Mouse (Mus musculus): ENCODE measurements at regions not wholly inside any gene's neighbourhood (a gene's known extent, or its start where the extent isn't known, plus 50 kb on each side); places are given as distances from the start of the nearest gene placed in this dataset.
A peak's percentile ranks its signal among the peaks of the same experiment; 100 is the strongest.

DNA sequence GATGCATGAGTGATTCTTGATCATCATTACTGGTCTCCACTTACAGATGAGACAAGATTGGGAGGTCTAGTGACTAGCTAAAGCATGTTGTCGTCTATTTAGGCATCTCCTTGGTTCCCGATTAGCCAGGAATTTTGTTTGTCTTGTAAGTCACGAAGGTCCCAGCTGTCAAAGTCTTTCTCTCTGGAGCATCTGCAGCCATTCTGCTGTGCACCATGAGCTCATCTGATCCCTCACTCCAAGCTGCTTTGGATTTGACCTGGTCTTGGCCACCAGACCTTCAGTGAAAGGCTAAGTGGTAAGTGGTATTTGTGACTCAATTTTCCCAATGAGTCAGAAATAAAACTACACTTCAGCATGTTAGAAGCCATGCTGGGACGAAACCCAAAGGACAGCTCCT is 53.3 kb upstream of the Creb5 start:
- Histone ChIP-seq H3K27ac (ENCODE audit: low read depth, low read length) (no peak overlapping the region), H3K27me3 (ENCODE audit: control insufficient read depth, insufficient read depth, low read length) (no peaks in the 10 kb centered on the region), H3K4me3 (ENCODE audit: low read depth, low read length) (no peak overlapping the region), H3K9me3 (ENCODE audit: control insufficient read depth, low read length) (no peaks in the 10 kb centered on the region), H3K9ac (ENCODE audit: low read length) (no peak overlapping the region), H3K36me3 (ENCODE audit: control insufficient read depth, insufficient read depth, low read length) (no peaks in the 10 kb centered on the region), H3K4me1 (ENCODE audit: control insufficient read depth, insufficient read depth, low read length) (no peaks in the 10 kb centered on the region), H3K4me2 (no peak overlapping the region)
- peak; percentile 53 for DNase-seq (ENCODE audit: low spot score, missing footprints)
- ATAC-seq (ENCODE audit: low FRiP score): no peak
- 62% methylated on average over 4 of the region's 4 CpGs for WGBS

DNA sequence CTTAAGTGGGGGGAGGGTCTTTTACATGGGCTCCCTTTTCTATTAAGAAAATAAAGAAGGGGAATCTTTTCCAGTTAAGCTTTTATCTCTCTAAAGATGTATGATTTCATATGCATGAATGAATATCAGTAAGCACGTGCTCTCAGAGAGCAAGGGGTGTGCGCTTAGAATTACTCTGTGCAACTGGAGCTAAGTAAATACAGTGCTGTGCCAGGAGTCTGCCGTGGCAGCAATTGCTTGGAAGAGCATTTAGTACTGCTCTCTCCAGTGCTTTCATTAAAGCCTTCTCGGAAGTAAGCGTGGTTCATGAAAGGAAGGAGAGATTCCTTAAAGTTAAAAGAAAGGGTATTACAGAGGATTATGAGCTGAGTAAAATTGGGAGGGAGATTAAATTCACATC is 54.5 kb upstream of the Creb5 start:
- Histone ChIP-seq H3K4me1 (ENCODE audit: control insufficient read depth, insufficient read depth, low read length) (no peaks in the 10 kb centered on the region), H3K27me3 (ENCODE audit: control insufficient read depth, insufficient read depth, low read length) (no peaks in the 10 kb centered on the region), H3K27ac (ENCODE audit: low read depth, low read length) (no peak overlapping the region), H3K36me3 (ENCODE audit: control insufficient read depth, insufficient read depth, low read length) (no peaks in the 10 kb centered on the region), H3K4me2 (no peak overlapping the region), H3K9ac (ENCODE audit: low read length) (no peak overlapping the region), H3K4me3 (ENCODE audit: low read depth, low read length) (no peak overlapping the region), H3K9me3 (ENCODE audit: control insufficient read depth, low read length) (no peaks in the 10 kb centered on the region)
- ATAC-seq (ENCODE audit: low FRiP score) (no peak), DNase-seq (ENCODE audit: low spot score, missing footprints) (peak; percentile 37)
- WGBS: 48% methylated on average over 5 of the region's 5 CpGs

DNA sequence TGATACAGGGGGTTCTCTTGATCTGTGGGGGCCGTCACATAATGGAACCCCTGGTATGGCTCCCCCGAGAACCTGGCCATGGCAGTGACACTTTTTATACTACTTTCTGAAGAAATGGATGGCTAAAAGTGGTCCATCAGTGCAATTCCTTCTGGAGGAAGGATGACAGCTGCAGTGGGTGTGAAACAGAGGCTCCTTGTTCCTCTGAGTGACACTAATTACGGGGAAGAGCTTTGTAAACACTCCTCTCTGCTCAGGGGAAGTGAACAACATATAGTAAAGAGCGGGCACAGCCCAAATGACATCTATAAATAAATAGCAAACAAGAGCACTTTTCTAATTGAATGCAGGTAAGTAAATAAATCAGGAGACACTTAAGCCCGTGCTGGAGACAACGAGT is 57.7 kb upstream of the Creb5 start:
- Histone ChIP-seq H3K36me3 (ENCODE audit: control insufficient read depth, insufficient read depth, low read length) (no peaks in the 10 kb centered on the region), H3K4me2 (no peak overlapping the region), H3K4me3 (ENCODE audit: low read depth, low read length) (no peak overlapping the region), H3K27me3 (ENCODE audit: control insufficient read depth, insufficient read depth, low read length) (no peaks in the 10 kb centered on the region), H3K27ac (ENCODE audit: low read depth, low read length) (no peak overlapping the region), H3K4me1 (ENCODE audit: control insufficient read depth, insufficient read depth, low read length) (no peaks in the 10 kb centered on the region), H3K9ac (ENCODE audit: low read length) (no peak overlapping the region), H3K9me3 (ENCODE audit: control insufficient read depth, low read length) (no peaks in the 10 kb centered on the region)
- DNase-seq (ENCODE audit: low spot score, missing footprints): no peak
- no peak for ATAC-seq (ENCODE audit: low FRiP score)
- WGBS: 74% methylated on average over 6 of the region's 6 CpGs

DNA sequence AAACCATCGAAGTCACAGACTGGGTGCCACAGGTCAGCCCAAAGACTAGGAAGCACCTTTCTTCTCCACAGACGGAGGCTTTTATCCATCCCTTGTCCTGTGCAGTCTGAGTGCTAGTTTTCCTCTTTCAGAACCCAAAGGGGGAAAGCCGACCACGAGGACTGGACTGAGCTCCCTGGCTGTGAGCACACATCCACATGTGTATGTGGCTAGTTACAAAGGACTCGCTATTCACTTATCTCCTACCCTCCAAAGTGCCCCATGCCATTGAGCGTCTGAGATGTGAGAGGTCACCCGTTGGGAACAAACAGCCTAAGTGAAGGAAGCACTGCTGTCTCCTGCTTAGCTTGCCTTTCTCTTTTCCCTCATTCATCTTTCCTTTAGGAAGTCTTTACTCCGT is 65.0 kb upstream of the Creb5 start:
- Histone ChIP-seq H3K9ac (ENCODE audit: low read length) (no peak overlapping the region), H3K36me3 (ENCODE audit: control insufficient read depth, insufficient read depth, low read length) (no peaks in the 10 kb centered on the region), H3K4me2 (no peak overlapping the region), H3K4me3 (ENCODE audit: low read depth, low read length) (no peak overlapping the region), H3K27me3 (ENCODE audit: control insufficient read depth, insufficient read depth, low read length) (no peaks in the 10 kb centered on the region), H3K4me1 (ENCODE audit: control insufficient read depth, insufficient read depth, low read length) (peaks cover 12% of the 10 kb centered on the region), H3K27ac (ENCODE audit: low read depth, low read length) (no peak overlapping the region), H3K9me3 (ENCODE audit: control insufficient read depth, low read length) (no peaks in the 10 kb centered on the region)
- ATAC-seq (ENCODE audit: low FRiP score) (peak; percentile 35; the same call in 1 of the 2 replicates), DNase-seq (ENCODE audit: low spot score, missing footprints) (peak; percentile 85)
- 43% methylated on average over 8 of the region's 8 CpGs for WGBS

DNA sequence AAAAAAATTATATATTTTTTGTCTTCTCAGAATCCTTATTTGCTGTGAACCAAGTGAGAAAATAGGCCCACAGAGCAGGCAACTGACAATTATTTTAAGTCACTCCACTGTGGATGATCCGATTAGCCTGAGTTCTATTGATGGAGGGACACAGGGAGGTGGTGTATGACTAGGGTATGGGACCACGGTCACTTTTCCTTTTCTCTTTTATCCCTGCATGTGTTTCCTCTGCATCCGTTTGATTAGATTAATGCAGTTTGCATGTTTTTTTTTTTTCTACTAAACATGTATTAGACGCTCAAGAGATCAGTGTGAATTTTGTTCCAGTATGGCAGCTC is 65.4 kb upstream of the Creb5 start:
- Histone ChIP-seq H3K9ac (ENCODE audit: low read length) (no peak overlapping the region), H3K4me3 (ENCODE audit: low read depth, low read length) (no peak overlapping the region), H3K9me3 (ENCODE audit: control insufficient read depth, low read length) (no peaks in the 10 kb centered on the region), H3K4me1 (ENCODE audit: control insufficient read depth, insufficient read depth, low read length) (peaks cover 12% of the 10 kb centered on the region), H3K36me3 (ENCODE audit: control insufficient read depth, insufficient read depth, low read length) (no peaks in the 10 kb centered on the region), H3K27me3 (ENCODE audit: control insufficient read depth, insufficient read depth, low read length) (no peaks in the 10 kb centered on the region), H3K27ac (ENCODE audit: low read depth, low read length) (no peak overlapping the region), H3K4me2 (no peak overlapping the region; the same call in 1 of the 2 replicates)
- ATAC-seq (ENCODE audit: low FRiP score) (peak; percentile 62; the same call in 1 of the 2 replicates), DNase-seq (ENCODE audit: low spot score, missing footprints) (no peak)
- 32% methylated on average over 4 of the region's 4 CpGs for WGBS

DNA sequence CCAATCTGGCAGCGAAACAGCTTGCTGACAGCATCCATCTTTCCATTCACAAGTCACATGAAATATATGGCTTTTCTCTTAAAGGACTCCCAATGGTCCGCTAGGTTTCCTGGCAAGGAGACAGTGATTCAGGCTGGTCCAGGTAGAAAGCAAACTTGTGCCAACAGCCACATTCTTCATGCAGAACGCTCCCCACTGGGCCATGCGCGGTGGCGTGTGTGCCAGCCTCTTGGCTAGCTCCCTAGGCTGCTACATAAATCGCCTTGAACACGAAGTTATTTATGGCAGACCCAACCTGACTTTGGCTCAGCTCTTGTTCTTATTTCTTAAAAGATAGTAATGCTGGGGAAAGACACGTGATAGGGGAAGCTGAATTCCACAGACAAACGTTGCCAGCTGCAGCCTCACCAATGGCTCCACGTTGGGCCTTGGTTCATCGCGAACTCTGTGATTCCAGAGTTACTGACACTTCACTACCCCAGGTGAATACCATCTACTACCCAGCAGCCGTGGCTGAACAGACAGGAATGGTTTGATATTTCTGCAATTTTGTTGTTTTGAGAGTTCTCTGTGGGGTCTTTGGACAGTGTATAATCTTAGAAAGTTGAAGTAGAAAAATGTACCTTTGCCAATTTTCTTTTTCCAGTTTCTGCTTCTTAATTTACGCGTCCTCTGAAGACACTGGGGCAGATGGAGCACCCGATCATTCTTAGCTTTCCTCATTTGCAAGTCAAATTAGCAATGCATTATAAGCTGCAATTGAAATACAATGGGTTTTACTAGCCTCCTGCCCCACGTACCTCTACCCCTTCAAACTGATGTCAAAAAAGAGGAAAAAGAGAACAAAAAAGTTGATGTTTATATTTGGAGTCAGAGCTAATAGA is 66.0 kb upstream of the Creb5 start:
- Histone ChIP-seq H3K36me3 (ENCODE audit: control insufficient read depth, insufficient read depth, low read length) (no peaks in the 10 kb centered on the region), H3K27ac (ENCODE audit: low read depth, low read length) (no peak overlapping the region), H3K27me3 (ENCODE audit: control insufficient read depth, insufficient read depth, low read length) (no peaks in the 10 kb centered on the region), H3K4me2 (no peak overlapping the region; the same call in 1 of the 2 replicates), H3K4me3 (ENCODE audit: low read depth, low read length) (no peak overlapping the region), H3K4me1 (ENCODE audit: control insufficient read depth, insufficient read depth, low read length) (peaks cover 12% of the 10 kb centered on the region), H3K9ac (ENCODE audit: low read length) (no peak overlapping the region), H3K9me3 (ENCODE audit: control insufficient read depth, low read length) (no peaks in the 10 kb centered on the region)
- 62% methylated on average over 18 of the region's 18 CpGs for WGBS
- DNase-seq (ENCODE audit: low spot score, missing footprints): peak; percentile 85
- peak; percentile 72; the same call in 1 of the 2 replicates for ATAC-seq (ENCODE audit: low FRiP score)

DNA sequence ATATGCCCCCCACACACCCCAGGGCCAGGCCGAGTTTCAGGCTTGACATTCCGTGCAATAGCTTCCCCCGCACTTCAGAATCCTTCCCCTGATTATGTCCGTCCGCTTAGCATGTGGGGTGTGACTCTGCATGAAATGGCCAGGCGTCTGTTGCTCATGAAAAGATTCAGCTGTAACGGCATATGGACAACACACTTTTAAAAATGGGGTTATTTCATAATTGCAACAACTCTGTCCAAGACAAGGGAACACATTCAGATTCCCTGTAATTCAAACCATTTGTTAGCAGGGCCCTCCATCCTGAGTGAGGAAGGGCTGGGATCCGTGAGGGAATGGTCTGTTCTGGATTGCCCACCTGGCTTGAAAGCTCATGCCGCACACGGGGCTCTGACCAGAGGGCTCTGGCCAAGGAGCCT is 68.2 kb upstream of the Creb5 start:
- Histone ChIP-seq H3K9me3 (ENCODE audit: control insufficient read depth, low read length) (no peaks in the 10 kb centered on the region), H3K36me3 (ENCODE audit: control insufficient read depth, insufficient read depth, low read length) (no peaks in the 10 kb centered on the region), H3K27ac (ENCODE audit: low read depth, low read length) (no peak overlapping the region; the same call in 1 of the 2 replicates), H3K4me3 (ENCODE audit: low read depth, low read length) (no peak overlapping the region), H3K4me1 (ENCODE audit: control insufficient read depth, insufficient read depth, low read length) (peaks cover 12% of the 10 kb centered on the region), H3K4me2 (no peak overlapping the region), H3K27me3 (ENCODE audit: control insufficient read depth, insufficient read depth, low read length) (no peaks in the 10 kb centered on the region), H3K9ac (ENCODE audit: low read length) (no peak overlapping the region)
- 76% methylated on average over 10 of the region's 10 CpGs for WGBS
- ATAC-seq (ENCODE audit: low FRiP score): no peak
- DNase-seq (ENCODE audit: low spot score, missing footprints): peak; percentile 78

DNA sequence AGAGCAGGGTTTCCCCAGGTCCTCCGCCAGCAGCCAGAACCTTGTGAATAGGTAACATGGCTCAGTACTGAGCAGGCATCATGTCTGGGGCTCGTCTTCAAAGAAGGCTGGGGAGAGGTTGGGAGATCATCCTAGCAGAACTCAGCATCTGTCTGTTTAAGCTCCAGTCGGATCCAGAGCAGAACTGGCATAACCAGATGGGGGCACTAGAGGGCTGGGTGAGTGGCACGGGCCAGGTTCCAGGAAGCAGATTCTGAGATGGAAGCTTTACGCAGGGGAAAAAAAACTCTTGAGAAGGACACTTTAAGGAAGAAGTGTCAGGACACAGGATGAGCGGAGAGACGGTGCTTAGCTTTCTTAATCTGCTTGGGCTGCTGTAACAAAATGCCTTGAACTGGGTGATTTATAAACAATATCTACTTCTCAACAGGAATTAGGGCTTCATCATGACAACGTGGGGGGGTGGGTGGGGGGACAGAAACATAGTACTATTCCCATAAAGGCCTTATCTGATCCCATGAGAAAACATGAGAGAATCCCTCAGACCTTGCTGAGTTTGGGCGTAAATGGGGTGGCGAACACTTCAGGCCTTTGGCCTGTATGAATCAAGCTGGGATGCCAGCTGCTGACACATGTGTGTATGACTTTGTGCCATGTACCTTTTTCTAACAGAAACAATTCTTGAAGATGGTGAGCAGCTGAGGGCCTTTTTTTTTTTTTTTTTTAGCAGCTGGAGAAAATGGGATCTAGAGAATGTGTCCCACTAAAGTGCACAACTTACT is 69.6 kb upstream of the Creb5 start:
- no peak for ATAC-seq (ENCODE audit: low FRiP score)
- WGBS: 57% methylated on average over 10 of the region's 10 CpGs
- no peaks in the 10 kb centered on the region for H3K36me3 ChIP-seq (ENCODE audit: control insufficient read depth, insufficient read depth, low read length)

DNA sequence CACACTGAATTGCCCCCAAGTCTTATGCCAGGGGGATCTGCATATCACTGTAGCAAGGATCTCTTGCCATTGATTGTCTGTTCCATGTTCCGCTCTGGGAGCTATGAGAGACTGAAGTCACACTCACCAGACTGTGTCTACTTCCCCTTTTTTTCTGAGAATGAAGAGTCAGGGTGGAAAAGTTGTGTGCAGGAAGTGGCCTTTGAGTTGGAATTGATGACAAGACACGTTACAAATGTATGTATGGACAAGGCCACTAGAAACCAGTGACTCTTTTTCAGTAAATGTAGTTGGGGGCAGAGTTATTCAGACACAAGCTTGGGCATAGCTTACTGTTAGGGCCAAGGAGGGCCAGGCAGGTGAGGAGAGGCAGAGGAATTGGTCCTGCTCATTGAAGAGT is 70.4 kb upstream of the Creb5 start:
- Histone ChIP-seq H3K27me3 (ENCODE audit: control insufficient read depth, insufficient read depth, low read length) (no peaks in the 10 kb centered on the region), H3K27ac (ENCODE audit: low read depth, low read length) (no peak overlapping the region), H3K4me2 (no peak overlapping the region), H3K9me3 (ENCODE audit: control insufficient read depth, low read length) (no peaks in the 10 kb centered on the region), H3K4me3 (ENCODE audit: low read depth, low read length) (no peak overlapping the region), H3K36me3 (ENCODE audit: control insufficient read depth, insufficient read depth, low read length) (no peaks in the 10 kb centered on the region), H3K4me1 (ENCODE audit: control insufficient read depth, insufficient read depth, low read length) (peaks cover 7% of the 10 kb centered on the region), H3K9ac (ENCODE audit: low read length) (no peak overlapping the region)
- DNase-seq (ENCODE audit: low spot score, missing footprints) (no peak), ATAC-seq (ENCODE audit: low FRiP score) (no peak)
- 78% methylated on average over 2 of the region's 2 CpGs for WGBS

More for the DNA sequence above, 69.6 kb upstream of the Creb5 start:
- H3K27ac ChIP-seq (ENCODE audit: low read depth, low read length): no peak overlapping the region
- no peak overlapping the region for H3K4me3 ChIP-seq (ENCODE audit: low read depth, low read length)
- no peak overlapping the region for H3K9ac ChIP-seq (ENCODE audit: low read length)
- no peak overlapping the region for H3K4me2 ChIP-seq
- peaks cover 12% of the 10 kb centered on the region for H3K4me1 ChIP-seq (ENCODE audit: control insufficient read depth, insufficient read depth, low read length)
- H3K9me3 ChIP-seq (ENCODE audit: control insufficient read depth, low read length): no peaks in the 10 kb centered on the region
- no peaks in the 10 kb centered on the region for H3K27me3 ChIP-seq (ENCODE audit: control insufficient read depth, insufficient read depth, low read length)
- DNase-seq (ENCODE audit: low spot score, missing footprints): peak; percentile 91

Data from midbrain, embryonic 11.5 days (tissue).